Mouse (Mus musculus): ENCODE measurements around the gene Vps8. TPM values are rescaled to one million over a fixed set of nuclear protein-coding genes. Genes with fewer than 3 reads are reported as not detected.

Gene Vps8
- total and polyA plus RNA-seq, 3 experiments, result 13.6 to 17.6 (median 15.9) TPM

GRCm38 (mm10) chr16:21519785-21520184 is 96.9 kb downstream of the Vps8 start:
- H3K4me3 ChIP-seq (replicated peaks in 1 of 3; ENCODE audit: low read depth in 2 of 3, low read length in 2 of 3, poor library complexity in 1 of 3), result no peak overlapping the region
- DNase-seq (ENCODE audit: extremely low read depth), result peak; percentile 38
- H3K4me1 ChIP-seq (ENCODE audit: control insufficient read depth in 1 of 2, insufficient read depth in 2 of 2), result peaks cover 4 to 13% of the 10 kb centered on the region in 2 experiments; a peak in 2 of 4 replicates
- peaks cover 0 to 25% of the 10 kb centered on the region in 2 experiments for H3K36me3 ChIP-seq (replicated peaks in 1 of 2; ENCODE audit: control insufficient read depth in 1 of 2, insufficient read depth in 1 of 2, low read length in 1 of 2)
- H3K9me3 ChIP-seq (replicated peaks; ENCODE audit: low read length), result no peaks in the 10 kb centered on the region
- no peak overlapping the region for H3K27ac ChIP-seq (ENCODE audit: insufficient read depth, low read depth)
- no peak overlapping the region for H3K4me2 ChIP-seq (ENCODE audit: insufficient read depth, low read depth, poor library complexity, severe bottlenecking)
- TF ChIP-seq ZNF384 (IDR thresholded peaks at IDR 0.05; ENCODE audit: low read depth, low read length) (no peak), CHD2 (IDR thresholded peaks at IDR 0.05; ENCODE audit: low read length) (no peak), MAFK (IDR thresholded peaks at IDR 0.05; ENCODE audit: insufficient replicate concordance, low read length) (no peak), SMC3 (IDR thresholded peaks at IDR 0.05; ENCODE audit: low read depth, low read length) (no peak), MAX (IDR thresholded peaks at IDR 0.05; ENCODE audit: low read length) (no peak), BHLHE40 (IDR thresholded peaks at IDR 0.05; ENCODE audit: low read depth, low read length) (no peak), JUND (conservative IDR thresholded peaks at IDR 0.05; ENCODE audit: low read depth, low read length) (no peak), ZMIZ1 (IDR thresholded peaks at IDR 0.05; ENCODE audit: low read depth, low read length) (no peak), MEF2A (IDR thresholded peaks at IDR 0.05; ENCODE audit: borderline replicate concordance, low read depth, low read length) (peak; percentile 20; the same call in 1 of the 2 replicates)
- in situ Hi-C loops (cut with MboI; ENCODE audit: low pct_ligation_motif_present, low pct_unique_long_range_greater_than_20kb, low sequenced_read_pairs), result no loop called here
- H3K9ac ChIP-seq (ENCODE audit: insufficient read depth, low read depth), result no peak overlapping the region
- no peaks in the 10 kb centered on the region for H3K27me3 ChIP-seq (replicated peaks)
- no peaks in the 10 kb centered on the region for H3K79me2 ChIP-seq (replicated peaks; ENCODE audit: control insufficient read depth, extremely low read depth, insufficient read depth, poor library complexity, severe bottlenecking)
- dilution Hi-C loops (cut with MboI; ENCODE audit: extremely low pct_ligation_motif_present, extremely low pct_unique_long_range_greater_than_20kb, low sequenced_read_pairs), result no loop called here

DNA sequence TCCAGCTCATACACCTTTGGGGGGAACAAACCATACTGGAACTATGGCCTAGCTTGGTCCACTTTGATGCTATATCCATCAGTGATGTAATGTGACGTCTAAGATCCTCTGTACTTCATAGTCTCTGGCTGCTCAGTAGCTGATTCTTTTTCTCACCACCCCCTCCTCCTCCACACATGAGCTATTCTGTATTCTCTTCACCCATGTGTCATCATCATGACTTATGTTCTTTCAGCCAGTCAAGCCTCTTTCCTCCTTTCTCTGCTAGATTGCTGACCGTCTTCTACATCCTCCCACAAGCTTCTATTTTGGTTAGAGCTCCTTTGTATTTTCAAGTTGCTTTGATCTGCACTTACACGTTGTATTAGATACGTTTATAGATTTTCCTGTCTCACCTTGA is 100.8 kb downstream of the Vps8 start:
- no peak for DNase-seq (ENCODE audit: extremely low read depth)
- H3K4me3 ChIP-seq (replicated peaks in 1 of 3; ENCODE audit: low read depth in 2 of 3, low read length in 2 of 3, poor library complexity in 1 of 3), result no peak overlapping the region
- no peaks in the 10 kb centered on the region for H3K9me3 ChIP-seq (replicated peaks; ENCODE audit: low read length)
- TF ChIP-seq ZNF384 (IDR thresholded peaks at IDR 0.05; ENCODE audit: low read depth, low read length) (no peak), ZKSCAN1 (IDR thresholded peaks at IDR 0.05; ENCODE audit: borderline replicate concordance, low read depth, low read length) (no peak), ELF1 (IDR thresholded peaks at IDR 0.05; ENCODE audit: low read depth, low read length) (no peak), SMC3 (IDR thresholded peaks at IDR 0.05; ENCODE audit: low read depth, low read length) (no peak), SIN3A (IDR thresholded peaks at IDR 0.05; ENCODE audit: low read length) (no peak), POLR2A (IDR thresholded peaks at IDR 0.05; ENCODE audit: low read depth, low read length) (no peak), CTCF (conservative IDR thresholded peaks at IDR 0.05 in 1 of 2, IDR thresholded peaks at IDR 0.05 in 1 of 2; ENCODE audit: low read depth in 2 of 2, low read length in 2 of 2) (no peak), USF2 (conservative IDR thresholded peaks at IDR 0.05; ENCODE audit: low read depth, low read length) (no peak), ZC3H11A (IDR thresholded peaks at IDR 0.05; ENCODE audit: low read depth, low read length) (no peak), POLR2AphosphoS2 (IDR thresholded peaks at IDR 0.05; ENCODE audit: low read depth, low read length) (no peak), BHLHE40 (IDR thresholded peaks at IDR 0.05; ENCODE audit: low read depth, low read length) (no peak)
- no peaks in the 10 kb centered on the region for H3K79me2 ChIP-seq (replicated peaks; ENCODE audit: control insufficient read depth, extremely low read depth, insufficient read depth, poor library complexity, severe bottlenecking)
- H3K4me1 ChIP-seq (ENCODE audit: control insufficient read depth in 1 of 2, insufficient read depth in 2 of 2), result peaks cover 4 to 13% of the 10 kb centered on the region in 2 experiments; a peak in 2 of 4 replicates
- no peak overlapping the region for H3K27ac ChIP-seq (ENCODE audit: insufficient read depth, low read depth)
- no peak overlapping the region for H3K9ac ChIP-seq (ENCODE audit: insufficient read depth, low read depth)
- no peak overlapping the region for H3K4me2 ChIP-seq (ENCODE audit: insufficient read depth, low read depth, poor library complexity, severe bottlenecking)
- dilution Hi-C loops (cut with MboI; ENCODE audit: extremely low pct_ligation_motif_present, extremely low pct_unique_long_range_greater_than_20kb, low sequenced_read_pairs) (no loop called here), in situ Hi-C loops (cut with MboI; ENCODE audit: low pct_ligation_motif_present, low pct_unique_long_range_greater_than_20kb, low sequenced_read_pairs) (no loop called here)
- peaks cover 6 to 46% of the 10 kb centered on the region in 2 experiments for H3K36me3 ChIP-seq (replicated peaks in 1 of 2; ENCODE audit: control insufficient read depth in 1 of 2, insufficient read depth in 1 of 2, low read length in 1 of 2)
- H3K27me3 ChIP-seq (replicated peaks), result no peaks in the 10 kb centered on the region

Measured in CH12.LX (cell line).